Mouse (Mus musculus): Measurements from ENCODE around the gene Gpc6. TPM values are rescaled to one million over a fixed set of nuclear protein-coding genes. Genes with fewer than 3 reads are reported as not detected.

Gpc6 gene
- polyA plus RNA-seq, 1 experiment: not detected

- 85% methylated on average over 4 of the region's 4 CpGs for WGBS
- Histone ChIP-seq H3K4me1 (ENCODE audit: control insufficient read depth, insufficient read depth, low read length) (no peaks in the 10 kb centered on the region), H3K27ac (ENCODE audit: insufficient read depth, low read depth, low read length) (no peak overlapping the region), H3K4me3 (ENCODE audit: insufficient read depth, low read depth, low read length) (no peak overlapping the region)
- TF ChIP-seq CTCF (IDR thresholded peaks at IDR 0.05; ENCODE audit: insufficient read depth, low read depth, low read length) (no peak), POLR2A (IDR thresholded peaks at IDR 0.05; ENCODE audit: insufficient read depth, low read depth, low read length) (no peak)
These were observed 305.4 kb downstream of the Gpc6 start for GRCm38 (mm10) chr14:117230476-117230875.

- Histone ChIP-seq H3K4me1 (ENCODE audit: control insufficient read depth, insufficient read depth, low read length) (no peaks in the 10 kb centered on the region), H3K27ac (ENCODE audit: insufficient read depth, low read depth, low read length) (no peak overlapping the region), H3K4me3 (ENCODE audit: insufficient read depth, low read depth, low read length) (no peak overlapping the region)
- no peak for TF ChIP-seq CTCF (IDR thresholded peaks at IDR 0.05; ENCODE audit: insufficient read depth, low read depth, low read length)
- no peak for TF ChIP-seq POLR2A (IDR thresholded peaks at IDR 0.05; ENCODE audit: insufficient read depth, low read depth, low read length)
- WGBS: 69% methylated on average over 6 of the region's 6 CpGs
These were observed 313.1 kb downstream of the Gpc6 start for GRCm38 (mm10) chr14:117238226-117238625.

DNA sequence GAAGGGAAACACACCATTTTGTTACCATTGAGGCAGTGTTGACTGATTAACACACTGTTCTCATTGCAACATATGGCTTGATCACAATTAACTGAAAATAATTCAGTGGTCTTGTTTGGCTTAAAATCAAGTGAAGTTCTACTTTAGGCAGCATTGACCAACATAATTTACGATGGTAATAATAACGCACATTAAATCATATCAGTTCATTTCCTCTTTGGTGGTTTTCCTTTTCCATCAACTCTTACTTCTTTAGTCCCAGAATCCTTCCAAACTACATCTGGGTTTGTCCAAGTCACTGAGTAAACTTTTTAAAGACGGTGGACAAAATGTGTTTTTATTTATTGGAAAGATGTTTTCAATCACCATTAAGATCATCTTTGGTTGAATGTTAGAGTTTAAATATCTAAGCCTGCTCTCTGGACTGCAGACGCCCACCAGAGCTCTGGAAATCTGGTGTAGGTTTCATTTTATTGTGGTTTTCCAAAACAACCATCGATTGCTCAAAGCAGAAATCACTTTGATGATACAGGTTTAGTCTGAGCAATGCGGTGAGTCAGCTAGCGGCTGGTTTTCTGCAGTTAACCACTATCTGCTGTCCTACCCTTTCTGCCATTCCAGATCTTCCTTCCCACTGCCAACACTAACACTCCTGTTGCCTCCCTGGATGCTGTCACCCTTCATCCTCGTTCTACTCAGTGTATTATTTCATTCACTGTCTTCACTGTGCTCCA is 314.7 kb downstream of the Gpc6 start:
- H3K4me3 ChIP-seq (ENCODE audit: insufficient read depth, low read depth, low read length): no peak overlapping the region
- TF ChIP-seq POLR2A (IDR thresholded peaks at IDR 0.05; ENCODE audit: insufficient read depth, low read depth, low read length) (no peak), CTCF (IDR thresholded peaks at IDR 0.05; ENCODE audit: insufficient read depth, low read depth, low read length) (no peak)
- no peak overlapping the region for H3K27ac ChIP-seq (ENCODE audit: insufficient read depth, low read depth, low read length)
- no peaks in the 10 kb centered on the region for H3K4me1 ChIP-seq (ENCODE audit: control insufficient read depth, insufficient read depth, low read length)
- WGBS: 81% methylated on average over 8 of the region's 8 CpGs

GRCm38 (mm10) chr14:117245631-117246030 is 320.5 kb downstream of the Gpc6 start:
- WGBS: 95% methylated on average over 3 of the region's 3 CpGs
- TF ChIP-seq POLR2A (IDR thresholded peaks at IDR 0.05; ENCODE audit: insufficient read depth, low read depth, low read length) (no peak), CTCF (IDR thresholded peaks at IDR 0.05; ENCODE audit: insufficient read depth, low read depth, low read length) (no peak)

GRCm38 (mm10) chr14:117256192-117256591 is 331.1 kb downstream of the Gpc6 start:
- Histone ChIP-seq H3K4me3 (ENCODE audit: insufficient read depth, low read depth, low read length) (no peak overlapping the region), H3K4me1 (ENCODE audit: control insufficient read depth, insufficient read depth, low read length) (no peaks in the 10 kb centered on the region), H3K27ac (ENCODE audit: insufficient read depth, low read depth, low read length) (no peak overlapping the region)
- TF ChIP-seq CTCF (IDR thresholded peaks at IDR 0.05; ENCODE audit: insufficient read depth, low read depth, low read length): no peak
- no peak for TF ChIP-seq POLR2A (IDR thresholded peaks at IDR 0.05; ENCODE audit: insufficient read depth, low read depth, low read length)
- 88% methylated on average over 4 of the region's 4 CpGs for WGBS

More at GRCm38 (mm10) chr14:117245631-117246030, 320.5 kb downstream of the Gpc6 start:
- no peak overlapping the region for H3K27ac ChIP-seq (ENCODE audit: insufficient read depth, low read depth, low read length)
- H3K4me3 ChIP-seq (ENCODE audit: insufficient read depth, low read depth, low read length): no peak overlapping the region
- H3K4me1 ChIP-seq (ENCODE audit: control insufficient read depth, insufficient read depth, low read length): no peaks in the 10 kb centered on the region

DNA sequence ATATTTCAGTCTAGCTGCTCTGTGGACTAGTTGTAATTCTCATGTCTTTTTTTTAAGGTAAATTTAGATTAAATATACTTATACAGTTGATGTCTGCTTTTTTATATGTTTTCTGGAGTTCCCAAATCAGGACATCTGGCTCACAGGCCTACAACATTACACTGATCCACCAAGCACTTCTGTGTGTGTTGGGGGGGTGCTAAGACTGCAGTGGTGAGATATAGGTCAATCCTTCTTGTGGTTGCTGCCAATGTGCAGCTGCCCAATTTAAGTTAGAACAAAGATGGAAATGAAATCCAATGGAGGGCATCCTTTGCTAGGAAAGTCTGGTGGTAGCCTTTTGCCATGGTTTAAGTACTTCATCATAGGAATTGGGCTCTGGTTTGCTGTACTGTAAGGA is 340.5 kb downstream of the Gpc6 start:
- no peak overlapping the region for H3K27ac ChIP-seq (ENCODE audit: insufficient read depth, low read depth, low read length)
- no peak overlapping the region for H3K4me3 ChIP-seq (ENCODE audit: insufficient read depth, low read depth, low read length)
- TF ChIP-seq CTCF (IDR thresholded peaks at IDR 0.05; ENCODE audit: insufficient read depth, low read depth, low read length): no peak
- TF ChIP-seq POLR2A (IDR thresholded peaks at IDR 0.05; ENCODE audit: insufficient read depth, low read depth, low read length): no peak
- no peaks in the 10 kb centered on the region for H3K4me1 ChIP-seq (ENCODE audit: control insufficient read depth, insufficient read depth, low read length)

GRCm38 (mm10) chr14:117267823-117268601 is 342.9 kb downstream of the Gpc6 start:
- no peak overlapping the region for H3K4me3 ChIP-seq (ENCODE audit: insufficient read depth, low read depth, low read length)
- H3K4me1 ChIP-seq (ENCODE audit: control insufficient read depth, insufficient read depth, low read length): no peaks in the 10 kb centered on the region
- TF ChIP-seq CTCF (IDR thresholded peaks at IDR 0.05; ENCODE audit: insufficient read depth, low read depth, low read length) (no peak), POLR2A (IDR thresholded peaks at IDR 0.05; ENCODE audit: insufficient read depth, low read depth, low read length) (no peak)
- H3K27ac ChIP-seq (ENCODE audit: insufficient read depth, low read depth, low read length): no peak overlapping the region
- WGBS: 41% methylated on average over 3 of the region's 3 CpGs

- 96% methylated on average over 3 of the region's 3 CpGs for WGBS
- Histone ChIP-seq H3K27ac (ENCODE audit: insufficient read depth, low read depth, low read length) (no peak overlapping the region), H3K4me1 (ENCODE audit: control insufficient read depth, insufficient read depth, low read length) (no peaks in the 10 kb centered on the region), H3K4me3 (ENCODE audit: insufficient read depth, low read depth, low read length) (no peak overlapping the region)
- TF ChIP-seq CTCF (IDR thresholded peaks at IDR 0.05; ENCODE audit: insufficient read depth, low read depth, low read length) (no peak), POLR2A (IDR thresholded peaks at IDR 0.05; ENCODE audit: insufficient read depth, low read depth, low read length) (no peak)
These were observed 358.5 kb downstream of the Gpc6 start for GRCm38 (mm10) chr14:117283631-117284030.

DNA sequence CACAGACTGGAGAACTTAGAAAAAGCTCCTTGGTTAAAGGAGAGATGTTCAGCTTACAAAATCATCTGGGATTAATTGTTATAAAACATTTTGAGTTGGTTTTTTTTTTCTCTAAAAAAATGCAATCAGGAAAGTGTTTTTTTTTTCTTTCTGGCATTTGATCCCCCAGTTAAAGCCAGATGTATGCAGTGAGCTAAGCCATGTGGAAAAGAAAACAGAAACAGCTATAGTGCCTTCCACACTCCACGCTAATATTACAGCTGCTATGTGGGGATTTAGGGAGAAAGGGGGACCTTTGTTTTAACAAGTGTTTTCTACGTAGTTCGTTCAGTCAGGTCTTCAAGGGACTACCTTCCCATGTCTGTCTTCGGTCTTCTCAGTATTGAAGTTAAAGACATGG is 368.6 kb downstream of the Gpc6 start:
- Histone ChIP-seq H3K4me1 (ENCODE audit: control insufficient read depth, insufficient read depth, low read length) (no peaks in the 10 kb centered on the region), H3K4me3 (ENCODE audit: insufficient read depth, low read depth, low read length) (no peak overlapping the region), H3K27ac (ENCODE audit: insufficient read depth, low read depth, low read length) (no peak overlapping the region)
- WGBS: 81% methylated on average over 4 of the region's 4 CpGs
- no peak for TF ChIP-seq POLR2A (IDR thresholded peaks at IDR 0.05; ENCODE audit: insufficient read depth, low read depth, low read length)
- no peak for TF ChIP-seq CTCF (IDR thresholded peaks at IDR 0.05; ENCODE audit: insufficient read depth, low read depth, low read length)

Measured in olfactory bulb, adult 2 months (tissue).